Mouse (Mus musculus) olfactory bulb, adult 2 months (tissue): ENCODE data around the gene Tnnt3.

Experiments used
- CTCF ChIP-seq: fragments of 200-500 bp; IDR thresholded peaks from 2 replicates; pipeline ENCODE4 v1.5.1; 2012; ENCODE audit warnings: low read depth, mild to moderate bottlenecking, low read length, moderate library complexity; ENCODE audit not compliant: insufficient read depth
- POLR2A ChIP-seq: fragments of 200-500 bp; IDR thresholded peaks from 2 replicates; pipeline ENCODE4 v1.6.1; 2012; ENCODE audit warnings: mild to moderate bottlenecking, low read depth, low read length, moderate library complexity; ENCODE audit not compliant: insufficient read depth

DNA sequence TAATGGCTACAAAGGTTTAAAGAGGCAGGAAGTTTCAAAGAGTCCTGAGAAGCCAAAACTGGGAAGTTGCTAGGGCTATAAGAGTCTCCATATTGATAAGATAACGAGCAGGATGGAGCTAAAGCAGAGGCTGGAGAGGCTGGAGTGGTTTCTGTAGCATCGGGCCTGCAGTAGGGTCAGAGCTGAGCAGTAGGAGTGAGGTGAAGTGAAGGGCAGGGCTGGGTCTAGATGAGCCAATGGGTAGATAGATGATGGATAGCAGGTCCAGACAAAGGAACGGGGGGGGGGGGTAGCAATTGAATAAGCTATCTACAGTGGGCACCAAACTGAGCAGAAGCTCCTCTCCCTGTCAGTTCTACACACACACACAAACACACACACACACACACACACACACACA, 18.9 kb downstream of the Tnnt3 start:
- TF ChIP-seq CTCF = no peak
- no peak for TF ChIP-seq POLR2A
